Mouse (Mus musculus): ENCODE results near the gene Alms1.
"Not testable (repeated sequence)": the region's sequence is repeated elsewhere in the genome, so short reads cannot be mapped to it uniquely, and the experiment has no call there.

GRCm38 (mm10) chr6:85709206-85709605, 121.9 kb downstream of the Alms1 start:
- not testable (repeated sequence) for TF ChIP-seq CTCF, EP300 (IDR thresholded peaks at IDR 0.05; ENCODE audit: low read depth)
